Mouse (Mus musculus): ENCODE data around the gene Eya2. TPM values are rescaled to one million over a fixed set of nuclear protein-coding genes. Genes with fewer than 3 reads are reported as not detected.

Gene Eya2
- polyA plus RNA-seq, 1 experiment from 2014 or later, result 28.1 TPM

Other genes with a start within 250 kb of the Eya2 start
- gene Zfp663, start 226.3 kb upstream of the Eya2 start, polyA plus RNA-seq (2016; fragmentation: Nextera tagmentation; extraction: Ambion mirVana), result 5.5 and 6.7 TPM in 2 replicates
- 16.9 and 19.9 TPM in 2 replicates for gene Zfp334, start 206.8 kb upstream of the Eya2 start, polyA plus RNA-seq (2016; fragmentation: Nextera tagmentation; extraction: Ambion mirVana)
- 0.07 TPM in 1 of 2 replicates, not detected in the other for gene Ocstamp, start 194.6 kb upstream of the Eya2 start, polyA plus RNA-seq (2016; fragmentation: Nextera tagmentation; extraction: Ambion mirVana)
- gene Slc13a3, start 121.8 kb upstream of the Eya2 start, polyA plus RNA-seq (2016; fragmentation: Nextera tagmentation; extraction: Ambion mirVana), result 0.84 and 1.1 TPM in 2 replicates
- gene Trp53rka, start 101.7 kb upstream of the Eya2 start, polyA plus RNA-seq (2016; fragmentation: Nextera tagmentation; extraction: Ambion mirVana), result 56.9 and 59.5 TPM in 2 replicates
- 4.2 and 5.0 TPM in 2 replicates for gene Slc2a10, start 91.2 kb upstream of the Eya2 start, polyA plus RNA-seq (2016; fragmentation: Nextera tagmentation; extraction: Ambion mirVana)